Mouse (Mus musculus) embryonic fibroblast, embryonic 13.5 days (primary cell): Measurements from ENCODE around the gene Psme4.

ENCODE experiments used
- CTCF ChIP-seq: IDR thresholded peaks from 2 replicates; pipeline ENCODE4 v1.5.1; 2011; ENCODE audit warnings: mild to moderate bottlenecking, control low read depth, low read length, moderate library complexity, borderline replicate concordance; ENCODE audit not compliant: insufficient read depth
- POLR2A ChIP-seq: IDR thresholded peaks from 2 replicates; pipeline ENCODE4 v1.6.1; 2011; ENCODE audit warnings: low read depth, mild to moderate bottlenecking, control low read depth, low read length, moderate library complexity

- no peak for TF ChIP-seq CTCF
- no peak for TF ChIP-seq POLR2A
Observed at GRCm38 (mm10) chr11:30777498-30777897, 6.0 kb downstream of the Psme4 start.
